Mouse (Mus musculus) lung, adult 2 months (tissue): ENCODE results near the gene Lypd4. TPM values are rescaled to one million over a fixed set of nuclear protein-coding genes. Genes with fewer than 3 reads are reported as not detected.

Experiments
- DNase-seq: peaks from one replicate; pipeline ENCODE4 v3.0.0; 2022
- H3K4me1 ChIP-seq: fragments of 200-500 bp; 2 replicates; pipeline ENCODE4 v1.6.1; 2011; ENCODE audit warnings: low read length; ENCODE audit not compliant: control insufficient read depth, insufficient read depth
- H3K4me3 ChIP-seq: fragments of 200-500 bp; replicated peaks from 2 replicates; pipeline ENCODE3; 2011; ENCODE audit warnings: low read depth, mild to moderate bottlenecking, control low read depth, low read length; ENCODE audit errors: extremely low read depth
- CTCF ChIP-seq: fragments of 200-500 bp; IDR thresholded peaks from 2 replicates; pipeline ENCODE4 v1.5.1; 2011; ENCODE audit warnings: mild to moderate bottlenecking, low read length, control low read depth; ENCODE audit not compliant: insufficient read depth
- POLR2A ChIP-seq: fragments of 200-500 bp; IDR thresholded peaks from 2 replicates; pipeline ENCODE4 v1.6.1; 2011; ENCODE audit warnings: low read depth, mild to moderate bottlenecking, control low read depth, low read length, borderline replicate concordance; ENCODE audit errors: extremely low read depth
- WGBS: fragments of 180-500 bp; shearing (Covaris S2); methylation state at CpG from one replicate; pipeline ENCODE4 v1.1.7; 2018; 5-methylcytosine and 5-hydroxymethylcytosine counted together
- polyA plus RNA-seq: library from polyadenylated mRNA; depleted of rRNA; stranded (reverse); fragments of >200 nt; gene quantifications from 2 replicates; pipeline ENCODE4 v1.2.3, GENCODE M21; 2012

The Lypd4 gene
- polyA plus RNA-seq, 1 experiment = not detected

GRCm38 (mm10) chr7:24890281-24891216 is 20.8 kb upstream of the Lypd4 start:
- TF ChIP-seq POLR2A = peak; percentile 63; the same call in 1 of the 2 replicates
- TF ChIP-seq CTCF = peak; percentile 100
- DNase-seq = peak; percentile 78
- Histone ChIP-seq H3K4me3 (no peak overlapping the region), H3K4me1 (peaks cover 10% of the 10 kb centered on the region)
- 28% methylated on average over 10 of the region's 10 CpGs for WGBS

GRCm38 (mm10) chr7:24889431-24890220 is 19.9 kb upstream of the Lypd4 start:
- 70% methylated on average over 6 of the region's 6 CpGs for WGBS
- Histone ChIP-seq H3K4me1 (peaks cover 12% of the 10 kb centered on the region), H3K4me3 (no peak overlapping the region)
- TF ChIP-seq POLR2A (no peak), CTCF (no peak)
- DNase-seq = no peak

GRCm38 (mm10) chr7:24887096-24887495 is 17.4 kb upstream of the Lypd4 start:
- 64% methylated on average over 4 of the region's 4 CpGs for WGBS
- TF ChIP-seq CTCF = no peak
- TF ChIP-seq POLR2A = no peak
- H3K4me3 ChIP-seq = no peak overlapping the region
- H3K4me1 ChIP-seq = peaks cover 12% of the 10 kb centered on the region
- DNase-seq = no peak

- DNase-seq = no peak
- TF ChIP-seq POLR2A (no peak), CTCF (no peak)
- Histone ChIP-seq H3K4me1 (peaks cover 12% of the 10 kb centered on the region), H3K4me3 (peak overlapping the region; percentile 34)
- WGBS = 38% methylated on average over 4 of the region's 4 CpGs
Measured at GRCm38 (mm10) chr7:24886308-24886633, 16.5 kb upstream of the Lypd4 start.

GRCm38 (mm10) chr7:24885468-24886307 is 15.9 kb upstream of the Lypd4 start:
- WGBS = 16% methylated on average over 12 of the region's 12 CpGs
- DNase-seq = no peak
- peaks cover 10% of the 10 kb centered on the region for H3K4me1 ChIP-seq
- peak overlapping the region; percentile 36 for H3K4me3 ChIP-seq
- no peak for TF ChIP-seq POLR2A
- TF ChIP-seq CTCF = no peak

GRCm38 (mm10) chr7:24884693-24885291 is 15.1 kb upstream of the Lypd4 start:
- H3K4me3 ChIP-seq = peak overlapping the region; percentile 88
- TF ChIP-seq POLR2A = no peak
- no peak for TF ChIP-seq CTCF
- no peak for DNase-seq
- peaks cover 9% of the 10 kb centered on the region for H3K4me1 ChIP-seq
- WGBS = under 1% methylated on average over 45 of the region's 47 CpGs

- under 1% methylated on average over 57 of the region's 57 CpGs for WGBS
- H3K4me1 ChIP-seq = peaks cover 8% of the 10 kb centered on the region
- peak; percentile 53 for TF ChIP-seq CTCF
- peak; percentile 94 for TF ChIP-seq POLR2A
- peak within 1 kb of the TSS; percentile 88 for H3K4me3 ChIP-seq
- DNase-seq = peak; percentile 98
Measured at GRCm38 (mm10) chr7:24883896-24884692, 14.4 kb upstream of the Lypd4 start, which contains the start of gene Rps19. TSS of gene Rps19 (plus strand) at chr7:24884371.

- no peak for DNase-seq
- H3K4me1 ChIP-seq = peaks cover 8% of the 10 kb centered on the region
- H3K4me3 ChIP-seq = no peak overlapping the region
- TF ChIP-seq CTCF = no peak
- TF ChIP-seq POLR2A = no peak
- 88% methylated on average over 9 of the region's 9 CpGs for WGBS
Measured at GRCm38 (mm10) chr7:24882416-24883199, 12.9 kb upstream of the Lypd4 start.
